Mouse (Mus musculus): ENCODE measurements around the gene Rprd1b. TPM values are rescaled to one million over a fixed set of nuclear protein-coding genes. Genes with fewer than 3 reads are reported as not detected.
A peak's percentile ranks its signal among the peaks of the same experiment; 100 is the strongest.

Gene Rprd1b
- polyA plus RNA-seq, 1 experiment from 2014 or later, result 54.2 TPM

DNA sequence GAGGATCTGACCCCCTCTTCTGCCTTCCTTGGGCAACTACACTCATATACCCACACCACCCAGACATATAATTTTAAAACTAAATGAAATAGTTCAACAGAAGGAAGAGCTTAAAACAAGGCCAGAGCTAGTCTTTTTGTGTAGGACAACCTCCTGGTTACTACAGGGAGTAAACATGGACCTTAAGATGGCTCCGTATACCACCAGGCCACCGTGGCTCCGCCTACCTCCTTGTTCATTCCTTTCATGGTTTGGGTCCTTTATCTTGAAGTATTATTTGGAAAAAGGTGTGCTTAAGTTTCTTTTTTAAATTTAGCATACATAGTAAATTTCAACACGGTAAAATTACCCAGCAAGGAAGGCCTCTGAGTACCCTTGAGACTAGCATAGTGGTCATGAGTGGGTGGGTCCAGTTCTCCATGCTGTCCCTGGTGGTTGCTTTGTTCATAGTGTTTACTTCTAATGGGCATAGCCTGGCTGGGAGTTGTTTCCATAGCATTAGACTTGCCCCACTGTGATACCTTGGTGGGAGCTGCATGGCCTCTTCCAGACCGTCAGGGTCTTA lies 39.0 kb downstream of the Rprd1b start:
- no peak for ATAC-seq
- Histone ChIP-seq H3K4me3 (no peak overlapping the region), H3K9ac (no peak overlapping the region), H3K27ac (no peak overlapping the region), H3K4me1 (peaks cover 6% of the 10 kb centered on the region), H3K9me3 (replicated peaks) (no peaks in the 10 kb centered on the region), H3K4me2 (no peak overlapping the region), H3K27me3 (no peaks in the 10 kb centered on the region), H3K36me3 (ENCODE audit: poor library complexity, severe bottlenecking) (peaks cover 49% of the 10 kb centered on the region)
- 95% methylated on average over 5 of the region's 5 CpGs for WGBS

GRCm38 (mm10) chr2:158068444-158068971 lies 40.2 kb downstream of the Rprd1b start:
- no peak overlapping the region for H3K9ac ChIP-seq
- H3K36me3 ChIP-seq (ENCODE audit: poor library complexity, severe bottlenecking), result peaks cover 59% of the 10 kb centered on the region
- no peak for ATAC-seq
- H3K4me3 ChIP-seq, result no peak overlapping the region
- peaks cover 6% of the 10 kb centered on the region for H3K4me1 ChIP-seq
- H3K4me2 ChIP-seq, result no peak overlapping the region
- H3K27me3 ChIP-seq, result no peaks in the 10 kb centered on the region
- H3K27ac ChIP-seq, result no peak overlapping the region
- H3K9me3 ChIP-seq (replicated peaks), result no peaks in the 10 kb centered on the region

DNA sequence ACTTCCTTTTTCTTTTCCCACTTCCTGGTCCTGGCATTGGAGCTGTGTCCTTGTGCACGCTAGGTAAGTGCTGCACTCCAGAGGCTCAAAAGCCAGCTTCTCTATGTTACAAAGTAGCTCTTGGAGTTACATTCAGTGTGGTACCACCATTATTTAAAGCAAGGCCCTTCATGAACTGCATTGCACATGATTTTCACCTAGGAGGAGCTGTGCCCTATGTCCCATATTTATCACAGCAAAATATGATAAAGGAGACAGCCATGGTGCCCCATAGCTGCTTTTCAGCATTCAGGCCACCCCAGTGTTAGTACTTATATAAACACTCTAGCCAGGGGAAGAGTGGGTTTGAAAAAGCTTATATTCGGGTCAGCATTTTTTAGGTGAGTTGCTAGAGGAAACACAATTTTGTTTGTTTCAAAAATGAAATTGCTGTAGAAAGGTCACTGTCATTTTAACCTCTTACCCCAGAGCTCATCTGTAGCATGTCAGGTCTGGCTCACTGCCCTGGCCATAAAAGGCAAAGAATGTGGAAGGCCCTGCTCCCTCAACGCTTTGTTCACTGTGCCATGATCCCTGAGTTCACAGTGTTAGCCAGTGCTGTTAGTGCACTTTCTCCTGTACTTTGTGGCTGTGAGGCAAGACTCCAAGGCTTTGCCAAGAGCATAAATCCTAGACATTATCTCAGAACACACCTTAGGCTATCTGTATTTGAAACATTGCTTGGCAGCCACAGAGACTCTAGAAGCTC lies 42.8 kb downstream of the Rprd1b start:
- WGBS, result 94% methylated on average over 3 of the region's 3 CpGs
- H3K27me3 ChIP-seq, result no peaks in the 10 kb centered on the region
- H3K4me2 ChIP-seq, result no peak overlapping the region
- ATAC-seq, result no peak
- no peaks in the 10 kb centered on the region for H3K9me3 ChIP-seq (replicated peaks)
- H3K4me3 ChIP-seq, result no peak overlapping the region
- no peak overlapping the region for H3K9ac ChIP-seq
- no peak overlapping the region for H3K27ac ChIP-seq
- H3K36me3 ChIP-seq (ENCODE audit: poor library complexity, severe bottlenecking), result peaks cover 71% of the 10 kb centered on the region
- peaks cover 6% of the 10 kb centered on the region for H3K4me1 ChIP-seq

GRCm38 (mm10) chr2:158071633-158071995 lies 43.3 kb downstream of the Rprd1b start:
- H3K4me2 ChIP-seq, result no peak overlapping the region
- ATAC-seq, result no peak
- no peak overlapping the region for H3K27ac ChIP-seq
- no peak overlapping the region for H3K4me3 ChIP-seq
- peaks cover under 1% of the 10 kb centered on the region for H3K4me1 ChIP-seq
- H3K9ac ChIP-seq, result no peak overlapping the region
- H3K27me3 ChIP-seq, result no peaks in the 10 kb centered on the region
- H3K9me3 ChIP-seq (replicated peaks), result no peaks in the 10 kb centered on the region
- WGBS, result 90% methylated on average over 5 of the region's 5 CpGs
- H3K36me3 ChIP-seq (ENCODE audit: poor library complexity, severe bottlenecking), result peaks cover 76% of the 10 kb centered on the region

DNA sequence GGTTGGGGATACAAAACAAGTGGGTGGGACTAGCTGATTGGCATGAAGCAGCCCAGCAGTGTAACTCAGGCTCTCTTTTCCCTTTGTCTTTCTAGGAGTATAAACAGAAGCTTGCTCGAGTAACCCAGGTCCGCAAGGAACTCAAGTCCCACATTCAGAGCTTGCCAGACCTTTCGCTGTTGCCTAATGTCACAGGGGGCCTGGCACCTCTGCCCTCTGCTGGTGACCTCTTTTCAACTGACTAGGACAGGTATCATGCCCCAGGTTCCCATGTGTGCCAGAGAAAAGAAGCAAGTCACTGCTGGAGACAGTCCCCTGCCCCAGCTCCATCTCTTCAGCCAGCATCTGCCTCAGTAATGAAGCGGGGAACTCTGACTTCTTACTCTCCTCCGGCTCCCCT lies 46.5 kb downstream of the Rprd1b start:
- H3K27ac ChIP-seq, result no peak overlapping the region
- WGBS, result 84% methylated on average over 5 of the region's 5 CpGs
- no peak overlapping the region for H3K4me2 ChIP-seq
- no peak for ATAC-seq
- no peaks in the 10 kb centered on the region for H3K4me1 ChIP-seq
- H3K4me3 ChIP-seq, result no peak overlapping the region
- H3K27me3 ChIP-seq, result no peaks in the 10 kb centered on the region
- peaks cover 79% of the 10 kb centered on the region for H3K36me3 ChIP-seq (ENCODE audit: poor library complexity, severe bottlenecking)
- H3K9me3 ChIP-seq (replicated peaks), result no peaks in the 10 kb centered on the region
- no peak overlapping the region for H3K9ac ChIP-seq

DNA sequence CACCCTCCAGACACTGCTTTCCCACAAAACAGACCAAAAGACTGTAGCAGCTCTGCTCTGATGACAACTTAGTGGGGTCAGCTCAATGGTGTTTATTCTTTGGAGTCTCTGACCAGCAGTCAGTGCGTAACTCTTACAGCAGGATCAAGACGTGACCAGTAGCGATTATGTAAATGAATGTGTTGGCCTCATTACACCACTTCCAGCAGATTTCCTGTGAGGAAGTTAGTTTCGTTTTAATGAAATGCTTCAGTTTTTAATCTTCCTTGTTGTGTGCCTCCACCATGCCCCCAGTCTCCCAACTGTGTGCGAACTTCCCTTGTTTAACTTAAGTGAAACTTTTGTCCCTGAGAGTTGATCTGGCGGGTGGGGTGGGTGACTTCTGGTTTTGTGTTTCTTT lies 48.4 kb downstream of the Rprd1b start:
- ATAC-seq, result no peak
- Histone ChIP-seq H3K4me2 (no peak overlapping the region), H3K27ac (no peak overlapping the region), H3K4me3 (no peak overlapping the region), H3K27me3 (no peaks in the 10 kb centered on the region), H3K9me3 (replicated peaks) (no peaks in the 10 kb centered on the region), H3K4me1 (no peaks in the 10 kb centered on the region), H3K9ac (no peak overlapping the region), H3K36me3 (ENCODE audit: poor library complexity, severe bottlenecking) (peaks cover 62% of the 10 kb centered on the region)
- WGBS, result 84% methylated on average over 6 of the region's 6 CpGs

DNA sequence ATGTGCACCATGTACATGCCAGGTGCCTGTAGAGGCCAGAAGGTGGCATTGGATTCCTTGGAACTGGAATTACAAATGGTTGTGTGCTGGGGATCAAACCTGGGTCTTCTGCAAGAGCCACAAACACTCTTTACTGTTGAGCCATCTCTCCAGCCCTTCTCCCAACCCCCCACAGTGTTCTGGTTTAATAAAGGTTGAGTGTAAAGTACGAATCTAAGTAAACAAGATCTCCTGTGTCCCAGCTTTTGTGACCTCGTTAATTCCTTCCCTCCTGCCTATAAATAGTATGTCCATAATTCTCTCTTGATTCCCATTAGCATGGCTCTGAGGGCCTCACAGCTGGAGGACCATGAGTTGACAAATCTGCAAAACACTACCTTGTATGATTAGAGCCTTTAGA lies 49.7 kb downstream of the Rprd1b start:
- WGBS, result 35% methylated on average over 2 of the region's 2 CpGs
- ATAC-seq, result no peak
- H3K4me1 ChIP-seq, result no peaks in the 10 kb centered on the region

GRCm38 (mm10) chr2:158078971-158079370 lies 50.7 kb downstream of the Rprd1b start:
- Histone ChIP-seq H3K4me2 (no peak overlapping the region), H3K4me1 (no peaks in the 10 kb centered on the region), H3K4me3 (no peak overlapping the region), H3K36me3 (ENCODE audit: poor library complexity, severe bottlenecking) (peaks cover 39% of the 10 kb centered on the region), H3K9me3 (replicated peaks) (no peaks in the 10 kb centered on the region), H3K27ac (no peak overlapping the region), H3K9ac (no peak overlapping the region), H3K27me3 (no peaks in the 10 kb centered on the region)
- ATAC-seq, result no peak
- 55% methylated on average over 7 of the region's 7 CpGs for WGBS

More for the DNA sequence above, 49.7 kb downstream of the Rprd1b start:
- Histone ChIP-seq H3K4me3 (no peak overlapping the region), H3K27me3 (no peaks in the 10 kb centered on the region), H3K9ac (no peak overlapping the region), H3K36me3 (ENCODE audit: poor library complexity, severe bottlenecking) (peaks cover 49% of the 10 kb centered on the region), H3K27ac (peak overlapping the region; percentile 20; the same call in 1 of the 2 replicates), H3K9me3 (replicated peaks) (no peaks in the 10 kb centered on the region), H3K4me2 (no peak overlapping the region)

DNA sequence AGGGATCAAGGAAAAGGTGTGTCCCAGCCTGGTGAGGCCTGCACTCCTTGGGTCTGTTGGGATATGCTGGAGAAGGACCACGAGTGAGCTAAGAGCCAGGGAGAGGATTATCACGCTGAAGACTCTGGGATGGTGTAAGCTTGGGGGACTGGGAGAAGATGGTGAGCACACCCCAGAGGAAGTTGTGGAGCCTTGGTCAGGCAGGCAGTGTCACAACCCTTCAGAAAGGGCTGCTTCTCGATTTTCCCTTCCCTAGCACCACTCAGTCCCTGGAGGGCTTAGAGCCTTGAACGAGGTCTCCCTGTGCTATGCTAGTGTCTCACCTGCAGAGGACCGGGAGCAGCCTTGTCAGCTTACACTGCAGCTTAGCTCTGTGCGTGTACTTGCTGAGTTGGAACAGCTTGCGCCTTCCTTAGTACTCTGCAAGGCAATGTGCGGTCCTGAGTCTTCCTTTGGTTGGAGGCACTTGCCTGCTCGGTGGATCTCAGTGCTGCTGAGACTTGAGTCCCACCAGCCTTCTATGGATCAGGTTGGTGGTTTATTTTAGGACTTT lies 51.6 kb downstream of the Rprd1b start:
- peaks cover 31% of the 10 kb centered on the region for H3K36me3 ChIP-seq (ENCODE audit: poor library complexity, severe bottlenecking)
- H3K27ac ChIP-seq, result no peak overlapping the region
- no peak for ATAC-seq
- H3K4me1 ChIP-seq, result no peaks in the 10 kb centered on the region
- no peak overlapping the region for H3K9ac ChIP-seq
- no peak overlapping the region for H3K4me2 ChIP-seq
- no peak overlapping the region for H3K4me3 ChIP-seq
- no peaks in the 10 kb centered on the region for H3K27me3 ChIP-seq
- no peaks in the 10 kb centered on the region for H3K9me3 ChIP-seq (replicated peaks)
- WGBS, result 61% methylated on average over 9 of the region's 9 CpGs

DNA sequence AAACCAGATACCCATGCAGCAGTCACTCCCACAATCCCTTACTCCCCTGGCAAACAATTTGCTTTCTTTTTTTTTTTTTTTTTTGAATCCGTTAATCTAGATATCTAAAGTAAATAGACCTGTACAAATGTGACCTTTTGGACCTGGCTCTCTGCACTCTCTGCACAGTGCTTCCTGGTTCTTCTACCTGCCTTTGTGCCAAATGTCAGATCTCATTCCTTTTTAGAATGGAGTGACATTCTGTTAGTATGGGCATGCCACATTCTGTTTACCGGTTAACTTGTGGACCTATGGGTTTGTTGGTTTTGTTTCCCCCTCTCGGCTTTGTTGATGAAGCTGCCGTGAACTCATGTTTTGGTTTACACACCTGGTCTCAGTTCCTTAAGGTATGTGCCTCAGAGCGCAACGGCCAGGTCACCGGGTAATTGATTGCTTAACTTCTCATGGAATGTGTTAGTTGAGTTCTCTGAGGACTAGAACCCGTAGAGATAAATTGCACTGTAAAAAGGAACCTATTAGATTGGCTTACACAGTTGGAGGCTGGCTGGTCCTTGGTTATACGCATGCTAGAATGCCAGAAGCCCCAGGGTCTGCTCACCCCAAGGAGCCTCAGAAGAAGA lies 52.4 kb downstream of the Rprd1b start:
- Histone ChIP-seq H3K4me2 (no peak overlapping the region), H3K9ac (no peak overlapping the region), H3K27me3 (no peaks in the 10 kb centered on the region), H3K4me3 (no peak overlapping the region), H3K27ac (no peak overlapping the region), H3K9me3 (replicated peaks) (no peaks in the 10 kb centered on the region), H3K4me1 (no peaks in the 10 kb centered on the region), H3K36me3 (ENCODE audit: poor library complexity, severe bottlenecking) (peaks cover 23% of the 10 kb centered on the region)
- ATAC-seq, result no peak
- 90% methylated on average over 9 of the region's 9 CpGs for WGBS

DNA sequence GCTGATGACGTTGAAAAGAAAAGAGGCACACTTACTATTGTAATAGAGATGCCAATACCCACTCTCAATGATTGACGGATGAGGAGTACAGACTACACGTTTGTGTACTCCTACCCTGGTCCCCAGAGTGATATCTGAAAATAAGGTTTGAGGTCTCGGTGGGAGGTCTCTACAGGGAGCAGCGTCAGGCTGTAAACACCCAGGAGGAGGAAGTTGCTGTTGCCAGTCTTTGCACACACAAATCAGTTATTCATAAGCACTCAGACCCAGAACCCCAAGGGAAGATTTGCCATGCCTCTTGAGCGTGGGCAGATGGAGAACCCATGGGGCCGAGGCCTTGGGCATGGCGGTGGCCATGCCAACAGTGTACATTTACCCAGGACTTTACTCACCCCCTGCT lies 56.2 kb downstream of the Rprd1b start:
- no peaks in the 10 kb centered on the region for H3K9me3 ChIP-seq (replicated peaks)
- H3K27ac ChIP-seq, result no peak overlapping the region
- no peak overlapping the region for H3K4me2 ChIP-seq
- H3K4me1 ChIP-seq, result no peaks in the 10 kb centered on the region
- ATAC-seq, result no peak
- no peak overlapping the region for H3K9ac ChIP-seq
- 58% methylated on average over 8 of the region's 8 CpGs for WGBS
- H3K36me3 ChIP-seq (ENCODE audit: poor library complexity, severe bottlenecking), result no peaks in the 10 kb centered on the region
- no peaks in the 10 kb centered on the region for H3K27me3 ChIP-seq
- no peak overlapping the region for H3K4me3 ChIP-seq

GRCm38 (mm10) chr2:158090096-158090495 lies 61.8 kb downstream of the Rprd1b start:
- Histone ChIP-seq H3K4me3 (no peak overlapping the region), H3K4me2 (no peak overlapping the region), H3K36me3 (ENCODE audit: poor library complexity, severe bottlenecking) (no peaks in the 10 kb centered on the region), H3K4me1 (no peaks in the 10 kb centered on the region), H3K9ac (no peak overlapping the region), H3K27me3 (no peaks in the 10 kb centered on the region), H3K9me3 (replicated peaks) (no peaks in the 10 kb centered on the region), H3K27ac (no peak overlapping the region)
- no peak for ATAC-seq
- WGBS, result 88% methylated on average over 4 of the region's 4 CpGs
